Mouse (Mus musculus) cerebellum, adult 9-11 months (tissue): Measurements from ENCODE around the gene Snrpb.

Experiments used
- DNase-seq: peaks from one replicate; pipeline ENCODE4 v3.0.0; 2022

The Snrpb gene

GRCm38 (mm10) chr2:130178706-130179506 lies at the start of gene Snrpb:
Gene Snrpb, minus strand, starts transcription at chr2:130179403.
- DNase-seq: peak; percentile 89

- no peak for DNase-seq
Measured at GRCm38 (mm10) chr2:130211581-130211980, 32.4 kb upstream of the Snrpb start.

GRCm38 (mm10) chr2:130209636-130210035 lies 30.4 kb upstream of the Snrpb start:
- DNase-seq: no peak

GRCm38 (mm10) chr2:130207996-130208395 lies 28.8 kb upstream of the Snrpb start:
- DNase-seq: no peak

- DNase-seq: no peak
Measured at GRCm38 (mm10) chr2:130207376-130207775, 28.2 kb upstream of the Snrpb start.

- DNase-seq: no peak
Measured at GRCm38 (mm10) chr2:130200961-130201360, 21.8 kb upstream of the Snrpb start.

- DNase-seq: no peak
Measured at GRCm38 (mm10) chr2:130194894-130195293, 15.7 kb upstream of the Snrpb start, which contains the start of gene Tmc2. Gene Tmc2, plus strand, starts transcription at chr2:130195194.

- no peak for DNase-seq
Measured at GRCm38 (mm10) chr2:130188391-130188790, 9.2 kb upstream of the Snrpb start.

- DNase-seq: no peak
Measured at GRCm38 (mm10) chr2:130179507-130180019, 360 bp upstream of the Snrpb start.

GRCm38 (mm10) chr2:130178381-130178705 lies 860 bp downstream of the Snrpb start:
- DNase-seq: no peak

- no peak for DNase-seq
Measured at GRCm38 (mm10) chr2:130176820-130177219, 2.4 kb downstream of the Snrpb start.

GRCm38 (mm10) chr2:130171674-130172073 lies 7.5 kb downstream of the Snrpb start:
- DNase-seq: no peak

GRCm38 (mm10) chr2:130167861-130168260 lies 11.3 kb downstream of the Snrpb start:
- no peak for DNase-seq

GRCm38 (mm10) chr2:130166311-130167214 lies 12.6 kb downstream of the Snrpb start:
- peak; percentile 64 for DNase-seq

- no peak for DNase-seq
Measured at GRCm38 (mm10) chr2:130162701-130163100, 16.5 kb downstream of the Snrpb start.

- DNase-seq: no peak
Measured at GRCm38 (mm10) chr2:130158088-130158437, 21.1 kb downstream of the Snrpb start.

GRCm38 (mm10) chr2:130157231-130158087 lies 21.7 kb downstream of the Snrpb start:
- no peak for DNase-seq

- DNase-seq: no peak
Measured at GRCm38 (mm10) chr2:130155851-130156250, 23.4 kb downstream of the Snrpb start.

- no peak for DNase-seq
Measured at GRCm38 (mm10) chr2:130155171-130155570, 24.0 kb downstream of the Snrpb start.

- no peak for DNase-seq
Measured at GRCm38 (mm10) chr2:130146089-130146668, 33.0 kb downstream of the Snrpb start.

GRCm38 (mm10) chr2:130144703-130145324 lies 34.4 kb downstream of the Snrpb start:
- DNase-seq: no peak

GRCm38 (mm10) chr2:130143011-130143410 lies 36.2 kb downstream of the Snrpb start:
- DNase-seq: no peak
